Mouse (Mus musculus): ENCODE data around the gene Sppl2c.

DNA sequence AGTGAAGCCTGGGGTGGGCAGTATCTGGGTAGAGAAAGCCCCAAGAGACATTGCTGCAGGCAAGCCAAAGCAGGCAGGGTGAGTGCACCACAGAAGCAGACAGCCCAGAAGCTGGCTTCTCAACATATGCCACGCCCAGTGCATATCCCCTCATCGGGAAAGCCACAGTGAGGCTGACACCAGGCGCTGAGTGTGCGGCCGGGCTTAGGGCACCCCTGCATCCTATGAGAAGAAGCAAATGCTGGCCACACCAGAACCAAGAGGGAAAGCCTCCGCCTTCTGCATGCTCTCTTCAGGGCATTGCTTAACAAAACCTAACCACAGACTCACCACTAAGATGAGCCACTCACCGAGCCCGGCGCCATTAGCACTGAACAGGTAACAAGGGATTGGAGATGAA is 37.2 kb downstream of the Sppl2c start:
- TF ChIP-seq CTCF (conservative IDR thresholded peaks at IDR 0.05; ENCODE audit: low read length) (no peak), POU5F1 (IDR thresholded peaks at IDR 0.05; ENCODE audit: borderline replicate concordance, low read length) (no peak), NANOG (IDR thresholded peaks at IDR 0.05; ENCODE audit: borderline replicate concordance, low read length) (no peak)

Measured in E14TG2a.4 (cell line).